Mouse (Mus musculus): ENCODE measurements around the gene B3galt1. TPM values are rescaled to one million over a fixed set of nuclear protein-coding genes. Genes with fewer than 3 reads are reported as not detected.

B3galt1 gene
- polyA plus RNA-seq, 1 experiment: not detected

DNA sequence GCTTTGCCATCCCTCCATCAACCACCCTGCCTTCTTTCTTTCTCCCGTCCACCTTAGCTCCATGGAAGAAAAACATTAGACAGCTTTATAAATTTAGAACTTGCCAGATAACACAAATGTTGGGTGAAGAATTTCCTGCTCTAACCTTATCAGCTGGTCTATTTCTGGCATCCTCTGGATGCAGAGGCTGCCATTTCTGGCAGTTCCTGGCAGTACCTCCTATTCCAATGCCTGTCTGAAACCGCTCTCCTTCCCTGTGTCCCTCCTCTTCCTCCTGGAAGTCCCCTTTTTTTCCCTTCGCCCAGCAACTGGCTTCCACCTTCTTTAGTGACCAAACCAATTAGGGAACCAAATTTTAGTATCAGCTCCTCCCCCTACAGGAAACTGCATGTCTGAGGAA, 62.6 kb downstream of the B3galt1 start:
- no peak for TF ChIP-seq GATA1 (IDR thresholded peaks at IDR 0.05; ENCODE audit: low read length)

DNA sequence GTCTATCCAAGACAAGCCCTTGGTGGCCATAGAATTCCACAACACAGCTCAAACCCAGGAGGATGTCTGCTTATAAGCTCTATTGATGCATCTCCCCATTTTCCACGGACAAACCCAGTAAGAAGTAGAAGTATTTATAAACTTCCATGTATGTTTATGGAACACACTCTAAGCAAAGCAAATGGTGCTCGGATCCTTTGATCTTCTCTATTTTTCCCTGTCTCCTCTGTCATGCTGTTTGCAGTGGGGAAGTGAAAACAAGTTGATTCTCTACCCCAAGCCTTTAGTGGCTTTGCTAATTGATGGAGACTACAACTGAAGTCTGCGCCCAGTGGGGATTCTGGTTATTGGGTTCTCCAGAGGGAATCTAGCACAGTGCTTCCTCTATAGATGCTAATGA, 89.2 kb downstream of the B3galt1 start:
- TF ChIP-seq GATA1 (IDR thresholded peaks at IDR 0.05; ENCODE audit: low read length): no peak

DNA sequence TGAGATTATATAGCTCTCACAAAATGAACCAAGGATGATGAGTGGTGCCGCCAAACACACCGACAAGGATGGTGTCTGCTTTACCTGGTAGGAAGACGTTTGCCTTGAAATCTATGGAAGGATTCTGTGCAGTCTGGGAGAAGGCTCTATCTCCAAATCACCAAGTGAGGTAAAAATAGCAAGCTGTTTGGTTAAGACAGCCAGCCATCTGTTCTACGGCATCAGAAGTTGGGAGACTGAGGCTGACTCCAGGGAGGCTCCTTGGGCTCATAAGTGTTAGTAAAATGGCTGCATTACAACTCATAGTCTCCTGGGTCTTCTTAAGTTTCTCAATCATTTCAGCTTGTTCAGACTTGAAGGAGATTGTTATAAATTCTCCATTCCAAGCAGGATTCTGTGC, 91.7 kb downstream of the B3galt1 start:
- TF ChIP-seq GATA1 (IDR thresholded peaks at IDR 0.05; ENCODE audit: low read length): no peak

DNA sequence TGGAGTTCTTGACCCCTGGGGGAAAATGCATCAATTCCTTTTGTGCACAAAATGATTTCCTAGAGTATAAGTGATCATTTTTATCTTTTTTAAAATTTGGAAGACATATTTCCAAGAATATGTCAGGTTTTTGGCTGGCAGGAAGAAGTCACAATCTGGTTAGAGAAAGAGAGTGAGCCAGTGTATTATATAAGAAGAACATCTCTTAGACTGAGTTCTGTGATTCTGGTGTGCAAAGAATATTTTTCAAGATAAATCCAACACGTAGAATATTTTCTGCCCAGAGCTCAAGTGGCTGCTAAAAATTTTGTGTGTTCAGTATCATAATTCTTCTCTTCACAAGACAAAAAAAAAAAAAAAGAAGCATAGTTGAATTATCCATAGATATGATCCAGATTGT, 92.4 kb downstream of the B3galt1 start:
- no peak for TF ChIP-seq GATA1 (IDR thresholded peaks at IDR 0.05; ENCODE audit: low read length)

DNA sequence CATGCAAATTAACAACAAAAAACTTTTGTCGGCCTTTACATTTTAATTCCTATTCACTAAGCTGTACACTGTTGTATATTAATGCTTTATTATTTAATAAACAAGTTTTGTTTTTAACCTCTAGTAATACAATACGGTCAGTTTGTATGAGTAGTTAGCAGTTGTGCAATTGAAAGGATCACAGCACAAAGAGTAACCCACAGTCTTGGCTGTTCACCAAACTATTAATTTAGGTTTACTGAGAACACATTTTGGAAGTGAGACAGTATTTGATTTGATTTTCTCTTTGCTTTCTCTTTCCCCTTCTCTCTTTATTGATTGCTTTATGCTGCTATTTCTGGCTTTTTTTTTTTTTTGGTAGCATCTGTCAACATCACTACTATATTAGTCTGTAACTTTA, 106.0 kb downstream of the B3galt1 start:
- TF ChIP-seq GATA1 (IDR thresholded peaks at IDR 0.05; ENCODE audit: low read length): no peak

DNA sequence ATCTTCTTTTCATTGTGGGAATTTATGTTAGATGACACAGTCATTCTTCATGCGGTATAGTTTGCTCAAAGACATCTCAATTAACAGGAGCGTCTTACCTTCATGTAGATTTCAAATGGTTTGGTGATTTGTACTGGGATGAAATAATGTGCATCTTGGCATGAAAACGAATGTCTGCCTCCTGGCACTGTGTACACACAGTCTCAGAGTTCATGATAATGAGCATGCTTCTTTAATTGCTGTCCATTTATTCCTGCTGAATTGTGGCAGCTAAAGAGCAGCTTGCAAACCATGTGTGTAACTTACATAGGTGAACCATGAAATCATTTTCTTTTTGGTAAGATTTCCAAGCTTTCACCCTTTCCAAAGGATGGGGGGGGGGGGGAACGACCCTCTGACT, 112.0 kb downstream of the B3galt1 start:
- TF ChIP-seq GATA1 (IDR thresholded peaks at IDR 0.05; ENCODE audit: low read length): no peak

DNA sequence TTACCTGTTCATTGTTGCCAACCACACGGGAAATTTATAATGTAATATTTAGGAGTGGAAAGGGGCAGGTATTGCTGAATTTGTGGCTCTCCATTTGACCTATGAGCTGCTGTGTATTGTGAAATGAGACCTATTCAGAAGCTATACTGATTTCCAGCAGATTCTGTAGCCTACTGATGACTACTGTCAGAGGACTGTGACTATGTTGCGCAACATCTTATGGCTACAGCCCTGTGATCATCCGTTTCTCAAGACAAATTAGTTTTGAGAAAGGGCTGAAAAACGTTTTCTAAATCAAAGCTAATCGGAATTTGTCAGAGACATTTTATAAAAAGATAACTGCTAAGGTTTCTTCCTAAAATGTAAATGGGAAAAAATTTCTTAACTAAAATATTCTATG, 158.6 kb downstream of the B3galt1 start:
- TF ChIP-seq GATA1 (IDR thresholded peaks at IDR 0.05; ENCODE audit: low read length): no peak

DNA sequence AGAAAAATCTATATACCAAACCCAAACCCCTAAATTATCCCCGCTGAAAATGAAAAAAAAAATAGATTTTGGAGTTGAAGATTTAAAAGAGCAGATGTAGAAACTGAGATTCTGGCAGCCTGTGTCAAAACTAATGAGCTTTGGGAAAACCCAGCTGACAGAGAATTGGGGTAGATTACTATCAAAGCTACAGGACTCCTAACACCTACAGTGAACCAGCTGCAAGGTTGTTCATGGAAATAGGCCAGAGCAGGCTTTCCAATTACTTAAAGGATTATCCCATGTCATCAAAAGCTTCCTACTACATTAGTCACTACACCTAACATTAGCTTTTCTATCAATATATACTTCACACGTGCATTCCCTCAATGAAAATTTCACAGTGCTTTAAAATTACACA, 165.1 kb downstream of the B3galt1 start:
- TF ChIP-seq GATA1 (IDR thresholded peaks at IDR 0.05; ENCODE audit: low read length): no peak

DNA sequence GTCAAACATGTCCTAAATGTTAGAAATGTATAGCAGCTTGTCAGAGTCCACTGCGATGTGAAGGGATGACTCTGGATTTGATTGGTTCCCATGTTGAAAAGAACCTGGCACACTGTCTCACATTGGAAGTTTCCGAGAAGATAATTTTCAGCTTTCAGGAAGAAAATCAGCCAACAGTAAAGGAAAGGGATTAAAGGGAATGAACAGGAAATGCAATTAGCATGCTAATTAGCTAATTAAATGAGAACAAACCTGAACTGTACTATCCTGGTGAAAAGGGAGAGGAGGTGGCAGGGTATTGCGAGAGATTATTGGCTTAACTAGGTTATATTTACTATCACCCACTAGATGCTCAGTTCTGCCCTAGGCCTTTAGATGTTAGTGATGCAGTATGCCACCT, 185.9 kb downstream of the B3galt1 start:
- TF ChIP-seq GATA1 (IDR thresholded peaks at IDR 0.05; ENCODE audit: low read length): no peak

DNA sequence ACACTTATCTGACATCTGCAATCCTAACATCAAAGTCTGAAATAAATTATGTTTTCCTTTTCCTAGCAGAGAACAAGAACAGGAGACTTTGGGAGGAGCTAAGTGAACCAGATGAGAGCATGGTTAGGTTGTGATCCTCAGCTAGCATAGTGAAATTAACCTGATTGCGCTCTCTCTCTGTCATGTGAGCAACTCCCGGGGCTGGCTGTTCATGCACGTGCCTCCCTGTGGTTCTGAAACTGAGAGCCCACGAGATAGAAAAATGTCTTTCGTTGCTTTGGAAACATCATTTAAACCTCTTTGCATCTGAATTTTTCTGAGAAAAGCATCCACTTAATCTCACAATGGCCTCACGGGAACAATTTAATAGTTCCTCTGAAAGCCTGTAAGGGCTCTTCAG, 190.8 kb downstream of the B3galt1 start:
- no peak for TF ChIP-seq GATA1 (IDR thresholded peaks at IDR 0.05; ENCODE audit: low read length)

DNA sequence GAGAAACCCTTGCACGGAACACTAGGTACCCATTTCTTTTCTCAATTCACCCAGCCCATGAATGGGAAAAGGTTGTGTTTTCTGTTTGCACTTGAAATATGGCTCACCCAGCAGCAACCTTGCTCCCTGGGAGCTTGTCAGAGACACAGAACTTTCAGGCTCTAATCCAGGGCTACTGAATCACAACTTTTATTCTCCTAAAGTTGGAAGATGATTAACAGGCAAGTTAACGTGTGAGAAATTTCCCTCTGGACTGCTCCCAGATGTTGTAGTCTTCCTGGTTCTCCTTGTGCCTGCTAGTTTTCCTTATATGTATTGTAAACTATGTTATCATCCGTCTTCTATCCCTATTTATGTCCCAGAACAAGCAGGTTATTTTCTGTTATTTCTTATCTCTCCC, 221.9 kb downstream of the B3galt1 start:
- TF ChIP-seq GATA1 (IDR thresholded peaks at IDR 0.05; ENCODE audit: low read length): no peak

DNA sequence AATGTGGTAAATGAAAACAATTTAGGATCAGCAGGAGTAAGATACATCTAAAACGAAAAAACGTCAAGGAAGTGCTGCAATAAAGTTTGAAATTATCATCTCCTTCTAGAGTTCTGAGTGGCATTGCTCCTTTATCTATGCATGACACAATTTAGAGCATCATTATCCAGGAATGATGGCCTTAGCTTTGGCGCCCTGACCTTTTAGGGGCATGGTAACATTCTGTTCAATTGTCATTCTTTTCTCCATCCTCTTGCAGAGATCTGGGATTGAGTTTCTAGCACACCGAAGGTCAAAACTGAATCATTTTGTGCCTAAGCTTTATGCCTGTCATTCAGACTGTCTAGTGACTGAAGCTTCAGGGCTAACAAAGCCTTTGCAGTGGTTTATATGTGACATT, 231.9 kb downstream of the B3galt1 start:
- TF ChIP-seq GATA1 (IDR thresholded peaks at IDR 0.05; ENCODE audit: low read length): no peak

DNA sequence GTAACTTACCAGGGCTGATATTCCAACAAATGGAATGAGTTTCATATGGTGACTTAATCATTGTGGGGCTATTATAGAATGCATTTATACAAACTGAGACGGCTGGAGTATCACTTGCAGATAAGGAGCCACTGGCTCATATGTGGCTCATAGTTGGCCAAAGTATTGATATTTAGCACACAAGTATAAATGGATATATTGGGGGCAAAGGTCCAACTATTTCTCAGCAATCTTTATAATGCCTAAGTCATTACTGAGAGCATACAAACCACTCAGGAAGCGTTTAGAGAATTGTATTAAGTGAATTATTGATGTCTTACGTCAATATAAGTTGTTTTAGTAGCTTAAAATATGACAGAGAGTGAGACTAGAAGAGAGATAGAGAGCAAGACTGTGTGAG, 234.3 kb downstream of the B3galt1 start:
- no peak for TF ChIP-seq GATA1 (IDR thresholded peaks at IDR 0.05; ENCODE audit: low read length)

DNA sequence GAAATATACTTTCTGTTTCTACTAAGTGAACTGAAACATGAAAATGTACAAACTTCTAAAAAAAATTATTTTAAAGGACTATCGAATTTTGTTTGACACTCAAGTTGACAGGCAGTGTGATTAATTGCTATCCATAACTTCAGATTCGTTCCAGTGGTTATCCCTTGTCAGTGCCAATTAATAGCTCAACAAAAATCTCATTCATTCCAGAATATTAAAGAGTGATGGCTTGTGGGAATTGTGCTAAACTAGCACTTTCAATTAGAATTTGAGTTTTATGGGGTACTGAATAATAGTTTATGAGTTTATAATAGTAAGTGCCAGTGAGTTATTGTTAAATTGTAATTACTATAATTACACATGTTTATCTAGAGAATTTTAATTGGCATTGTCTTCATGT, 250.5 kb downstream of the B3galt1 start:
- TF ChIP-seq GATA1 (IDR thresholded peaks at IDR 0.05; ENCODE audit: low read length): no peak

DNA sequence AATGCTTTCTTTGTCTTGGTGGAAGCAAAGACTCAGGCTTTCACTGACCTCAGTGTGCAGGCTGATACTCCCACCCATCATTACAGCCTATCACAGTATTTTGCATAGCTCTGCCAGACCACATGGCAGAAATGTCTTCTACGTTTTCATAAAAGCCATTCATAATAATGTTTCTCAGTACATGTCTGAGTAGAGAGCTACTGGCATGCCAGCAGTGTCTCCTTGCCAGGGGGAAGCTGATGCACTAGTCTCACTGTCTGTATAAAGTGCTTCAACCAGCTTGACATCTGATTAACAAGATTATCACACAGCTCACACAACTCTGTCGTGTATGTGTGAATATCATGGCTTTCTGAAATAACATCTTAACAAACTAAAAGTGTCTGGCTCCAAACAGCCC, 252.3 kb downstream of the B3galt1 start:
- no peak for TF ChIP-seq GATA1 (IDR thresholded peaks at IDR 0.05; ENCODE audit: low read length)

DNA sequence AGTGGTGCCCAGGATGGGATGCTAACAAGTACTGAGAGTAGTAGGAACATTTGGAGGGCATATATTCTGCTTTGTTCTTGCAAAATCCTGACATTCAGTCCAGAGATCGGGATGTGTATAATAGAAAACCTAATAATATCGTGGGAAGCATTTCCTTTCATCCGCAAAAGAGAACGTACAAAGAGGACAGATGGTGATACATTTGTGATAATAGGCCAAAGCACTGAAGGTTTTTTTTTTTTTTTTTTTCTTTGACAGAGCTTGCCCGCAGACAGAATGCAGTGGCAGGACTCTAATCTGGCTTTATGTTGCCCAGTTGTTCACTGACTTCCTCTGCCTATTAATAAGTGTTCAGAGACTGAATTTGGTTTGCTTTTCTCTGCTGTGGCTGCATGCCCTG, 256.7 kb downstream of the B3galt1 start:
- no peak for TF ChIP-seq GATA1 (IDR thresholded peaks at IDR 0.05; ENCODE audit: low read length)

DNA sequence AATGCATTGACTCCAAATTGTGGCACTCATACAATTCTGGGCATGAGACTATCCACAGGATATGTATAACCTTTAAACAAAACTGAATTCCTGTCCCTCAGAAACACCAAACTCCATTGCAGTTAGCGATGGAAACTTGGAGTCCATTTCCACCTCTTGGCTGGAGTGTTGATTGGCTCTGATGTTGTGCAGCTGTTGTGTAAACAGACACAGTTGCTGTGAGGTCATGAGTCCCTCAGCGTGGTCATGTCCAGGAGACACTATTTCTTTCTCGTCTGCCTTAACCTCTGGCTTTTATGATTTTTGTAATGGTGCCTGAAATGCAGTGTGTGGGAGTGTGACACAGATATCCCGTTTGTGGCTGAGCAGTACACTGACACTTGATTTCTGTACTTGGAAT, 262.0 kb downstream of the B3galt1 start:
- no peak for TF ChIP-seq GATA1 (IDR thresholded peaks at IDR 0.05; ENCODE audit: low read length)

DNA sequence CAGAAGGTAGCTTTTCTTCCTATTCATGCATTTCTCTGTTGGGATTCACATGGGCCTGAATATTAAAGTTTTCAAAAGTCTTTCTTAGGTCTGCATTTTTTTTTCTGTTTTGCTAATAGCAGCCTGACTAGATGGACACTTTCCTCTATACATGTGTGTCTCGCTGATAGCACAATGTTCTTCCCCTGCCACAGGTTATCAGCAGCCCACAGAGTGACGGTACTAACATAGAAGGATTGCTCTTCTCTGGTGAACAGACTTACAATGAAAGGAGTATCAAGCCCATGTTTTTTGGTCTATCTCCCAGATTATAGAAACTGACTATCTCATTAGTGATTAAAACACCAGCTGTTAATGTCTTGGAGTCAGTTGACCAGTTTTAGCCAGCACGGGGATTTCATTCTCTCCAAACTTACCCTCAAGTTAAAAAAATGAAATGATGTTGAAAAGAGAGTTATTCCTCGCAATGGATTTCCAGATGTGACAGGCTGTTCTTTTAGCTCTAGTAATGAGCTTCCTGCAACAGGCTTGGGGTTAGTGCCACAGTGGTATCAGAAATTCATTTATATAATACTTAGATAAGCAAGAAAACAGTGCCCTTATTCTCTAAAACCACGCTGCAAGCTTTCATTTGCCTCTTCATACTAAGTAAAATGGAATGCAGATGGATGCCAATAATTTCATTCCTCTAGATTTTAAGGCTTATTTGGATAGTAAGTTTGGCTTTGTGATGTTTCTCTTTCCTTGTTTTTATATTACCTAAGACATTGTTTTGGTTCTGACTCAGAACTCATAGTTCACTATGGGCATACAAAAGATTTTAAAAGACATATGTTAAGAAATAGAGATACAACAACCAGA, 263.6 kb downstream of the B3galt1 start:
- no peak for TF ChIP-seq GATA1 (IDR thresholded peaks at IDR 0.05; ENCODE audit: low read length)

All from G1E-ER4 (cell line).